In the genomic region with DNA sequence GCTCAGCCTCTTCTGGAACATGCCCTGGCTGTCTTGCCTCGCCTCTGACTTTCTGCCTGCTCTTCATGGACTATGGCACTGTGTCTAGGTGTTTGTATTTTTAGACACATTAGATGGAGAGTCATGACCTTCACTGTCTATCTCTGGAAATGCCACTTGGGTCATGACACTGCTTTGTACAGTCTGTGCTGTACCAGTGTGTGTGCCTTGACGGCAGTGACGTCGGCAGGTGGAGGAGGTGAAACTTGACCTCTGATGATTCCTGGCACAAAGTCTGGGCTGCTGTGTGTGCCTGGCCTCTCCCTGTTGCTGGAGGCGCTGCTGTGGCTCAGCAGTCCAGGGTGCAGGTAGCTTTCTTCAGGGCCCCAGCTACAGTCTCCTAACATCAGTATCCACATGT, we compare ENCODE assay signal across 9 mouse cellular contexts. TPM values are rescaled to one million over a fixed set of nuclear protein-coding genes. Genes with fewer than 3 reads are reported as not detected.
DNase-seq lines count a peak whose midpoint lies in the region; ATAC-seq and TF ChIP-seq lines count a peak whose summit lies in the region.
"Had no signal": no experiment of that assay in that cellular context is flagged by ENCODE, and none has a peak within 500 bp of the region (broad histone marks: within the 10 kb centered on the region; RNA-seq: fewer than 3 reads in every experiment).

No protein-coding gene starts in this region.

- no peak overlapping the region for H3K9ac ChIP-seq in liver, embryonic 14.5 days (replicated peaks)
- H3K9ac ChIP-seq: midbrain, embryonic 12.5 days had no signal

- peaks cover 58 to 69% of the 10 kb centered on the region in 2 experiments for H3K4me1 ChIP-seq in liver, embryonic 14.5 days (replicated peaks; ENCODE audit: control insufficient read depth in 2 of 2, insufficient read depth in 2 of 2, low read length in 1 of 2)

- H3K9me3 ChIP-seq in liver, embryonic 14.5 days (ENCODE audit: control insufficient read depth, low read length): no peaks in the 10 kb centered on the region
- H3K9me3 ChIP-seq: midbrain, embryonic 12.5 days had no signal

- no peak for ATAC-seq in liver, embryonic 14.5 days (ENCODE audit: insufficient read depth)

- intact Hi-C loops in heart, postnatal 25 days (cut with DNase I): loop anchor here (5.0 kb wide), 1 partner anchor 119 kb away; no protein-coding TSS in a partner anchor

- H3K27me3 ChIP-seq in liver, embryonic 14.5 days (ENCODE audit: control insufficient read depth, insufficient read depth, low read length): no peaks in the 10 kb centered on the region
- H3K27me3 ChIP-seq: midbrain, embryonic 12.5 days had no signal

- no peak overlapping the region for H3K4me3 ChIP-seq in liver, embryonic 14.5 days (ENCODE audit: insufficient read depth in 1 of 2, low read depth in 2 of 2, low read length in 2 of 2)
- H3K4me3 ChIP-seq: midbrain, embryonic 12.5 days had no signal

- no peak for TF ChIP-seq CTCF in liver, embryonic 14.5 days (IDR thresholded peaks at IDR 0.05; ENCODE audit: low read depth)

- DNase-seq in testis, postnatal 10 days (ENCODE audit: low spot score): peak; percentile 41
- DNase-seq in testis, postnatal 14 days (ENCODE audit: low spot score): no peak
- peak; percentile 47 for DNase-seq in heart, postnatal 25 days (ENCODE audit: low spot score)
- DNase-seq in liver, embryonic 14.5 days (ENCODE audit: low read depth in 3 of 3, low spot score in 3 of 3): no peak
- DNase-seq in right cerebral cortex, postnatal 25 days: no peak
- DNase-seq in cerebellum, postnatal 25 days: no peak
- DNase-seq in cerebellum, postnatal 10 days: no peak
- no peak for DNase-seq in thymus, postnatal 10 days (ENCODE audit: low spot score in 2 of 2)

- peaks cover 21% of the 10 kb centered on the region for H3K36me3 ChIP-seq in liver, embryonic 14.5 days (replicated peaks; ENCODE audit: control insufficient read depth, insufficient read depth, low read depth)
- H3K36me3 ChIP-seq: midbrain, embryonic 12.5 days had no signal

- 68% methylated on average over 5 of the region's 5 CpGs for WGBS in liver, embryonic 14.5 days (ENCODE audit: insufficient replicate concordance)

- no peak for TF ChIP-seq EP300 in liver, embryonic 14.5 days (IDR thresholded peaks at IDR 0.05; ENCODE audit: low read depth)

- no peak overlapping the region for H3K4me2 ChIP-seq in liver, embryonic 14.5 days (ENCODE audit: low read depth)
- H3K4me2 ChIP-seq: midbrain, embryonic 12.5 days had no signal

- H3K27ac ChIP-seq in liver, embryonic 14.5 days: peak overlapping the region; percentile 1
- H3K27ac ChIP-seq: midbrain, embryonic 12.5 days had no signal

RNA-seq across cellular contexts. Expression of gene Noct, which starts 9.2 kb away (rescaled TPM):
- total RNA-seq in heart, postnatal 25 days (2021): 10 to 100 TPM; 30.2 to 49.7 TPM
- polyA plus RNA-seq in liver, embryonic 14.5 days (2012; rRNA removed): 24.4 and 25.5 TPM in 2 replicates
- polyA plus RNA-seq in liver, embryonic 14.5 days (2014; fragmentation: Nextera tagmentation; extraction: Ambion mirVana): 19.0 and 20.8 TPM in 2 replicates

Comparison
In these comparisons a context has a peak if more than half of its experiments do, and no peak if none do; other contexts are left out.
1. DNase-seq: peak in testis, postnatal 10 days (single experiment) and heart, postnatal 25 days (single experiment); none in testis, postnatal 14 days (single experiment), liver, embryonic 14.5 days (0 of 3), right cerebral cortex, postnatal 25 days (single experiment), cerebellum, postnatal 25 days (0 of 2), cerebellum, postnatal 10 days (0 of 2) and thymus, postnatal 10 days (0 of 2).